Mouse (Mus musculus) left cerebral cortex, adult 9 months (tissue): ENCODE data around the gene Nudt2.
"Not testable (repeated sequence)": the region's sequence is repeated elsewhere in the genome, so short reads cannot be mapped to it uniquely, and the experiment has no call there.

ENCODE experiments used
- DNase-seq, 2 experiments: peaks; one replicate each; pipeline ENCODE4 v3.0.0; 2022; ENCODE audit warnings: low spot score in 2 of 2

The Nudt2 gene

DNA sequence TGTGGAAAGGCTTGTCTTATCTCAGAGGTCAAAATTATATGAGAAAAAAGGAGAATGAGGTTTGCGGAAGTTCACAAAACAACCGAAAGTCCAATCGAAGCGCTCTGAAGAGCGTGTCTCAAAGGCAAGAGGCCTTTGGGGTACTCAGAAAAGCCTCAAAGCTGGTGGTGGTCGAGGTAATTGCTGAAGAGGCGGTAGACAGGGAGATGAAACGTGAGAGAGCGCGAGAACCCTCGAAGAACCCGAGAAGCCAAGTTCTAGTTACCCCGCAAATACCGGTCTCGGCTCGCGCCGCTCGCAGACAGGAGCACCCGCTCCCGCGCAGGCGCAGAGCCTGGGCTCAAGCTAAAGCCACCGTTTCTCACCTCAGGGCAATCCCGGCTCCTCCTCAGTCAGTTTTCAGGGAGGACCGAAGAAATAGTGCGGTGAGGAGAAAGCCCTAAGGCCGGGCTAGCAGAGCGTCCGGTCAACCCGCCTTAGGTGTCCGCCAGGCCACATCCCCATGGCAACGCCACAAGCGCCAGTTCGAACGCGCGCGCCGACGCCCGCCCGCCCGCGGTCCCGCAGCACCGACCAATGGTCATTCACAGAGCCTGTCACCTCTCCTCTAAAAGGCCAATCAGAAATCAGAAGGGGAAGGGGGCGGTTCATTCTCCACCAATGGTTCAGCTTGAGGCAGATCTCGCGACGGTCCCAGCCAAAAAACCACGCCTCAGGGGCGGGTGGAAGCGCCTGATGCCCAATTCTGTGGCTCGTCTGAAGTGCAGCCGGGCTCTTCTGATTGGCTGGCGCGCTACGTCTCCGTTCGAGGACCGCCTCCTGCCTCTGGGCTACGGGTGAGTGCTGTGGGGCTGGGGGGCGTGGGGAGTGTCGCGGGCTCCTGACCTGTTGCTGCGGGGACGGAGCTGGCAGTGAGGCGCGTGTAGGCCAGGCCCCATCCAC is at the start of gene Nudt2, which contains the start of gene Kif24:
Gene Nudt2 (plus strand): TSS at position 807 of the 942 bp plus-strand sequence.
Gene Kif24 (minus strand): TSS at position 543 of the 942 bp plus-strand sequence.
- peak; percentile 98 to 99 for DNase-seq

DNA sequence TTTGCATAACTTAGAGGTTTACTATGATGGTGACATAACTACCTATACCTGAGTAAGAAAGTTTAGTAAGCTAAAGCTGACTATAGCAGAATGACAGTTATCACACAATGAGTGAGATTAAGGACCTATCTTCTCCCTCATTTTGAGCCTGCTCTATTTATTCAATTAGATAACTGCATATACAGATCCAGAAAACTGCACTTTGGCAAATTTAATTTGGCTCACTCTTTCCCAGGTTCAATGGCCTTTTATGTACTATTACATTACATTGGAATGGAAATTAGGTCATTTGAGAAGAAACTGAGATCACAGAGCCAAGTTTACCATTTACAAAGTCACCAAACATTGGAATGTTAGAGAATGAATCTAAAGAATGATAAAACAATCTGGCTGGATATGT is 48.0 kb upstream of the Nudt2 start:
- DNase-seq = no peak

DNA sequence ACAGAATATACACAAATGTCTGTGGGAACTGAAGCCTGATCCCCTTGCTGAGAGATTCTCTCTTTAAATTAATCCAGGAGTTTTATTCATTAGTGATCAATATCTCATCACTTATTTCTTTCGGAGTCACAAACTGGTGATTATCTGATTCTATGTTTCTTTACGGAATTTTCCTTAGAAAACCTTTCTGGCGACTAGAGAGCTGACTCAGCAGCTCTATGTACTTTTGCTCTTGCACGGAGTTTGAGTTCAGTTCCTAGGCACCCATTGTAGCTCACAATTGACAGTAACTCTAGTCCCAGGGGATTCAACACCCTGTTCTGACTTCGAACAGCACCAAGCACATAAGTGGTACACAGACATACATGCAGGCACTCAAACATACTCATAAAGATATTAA is 26.0 kb upstream of the Nudt2 start:
- no peak for DNase-seq

DNA sequence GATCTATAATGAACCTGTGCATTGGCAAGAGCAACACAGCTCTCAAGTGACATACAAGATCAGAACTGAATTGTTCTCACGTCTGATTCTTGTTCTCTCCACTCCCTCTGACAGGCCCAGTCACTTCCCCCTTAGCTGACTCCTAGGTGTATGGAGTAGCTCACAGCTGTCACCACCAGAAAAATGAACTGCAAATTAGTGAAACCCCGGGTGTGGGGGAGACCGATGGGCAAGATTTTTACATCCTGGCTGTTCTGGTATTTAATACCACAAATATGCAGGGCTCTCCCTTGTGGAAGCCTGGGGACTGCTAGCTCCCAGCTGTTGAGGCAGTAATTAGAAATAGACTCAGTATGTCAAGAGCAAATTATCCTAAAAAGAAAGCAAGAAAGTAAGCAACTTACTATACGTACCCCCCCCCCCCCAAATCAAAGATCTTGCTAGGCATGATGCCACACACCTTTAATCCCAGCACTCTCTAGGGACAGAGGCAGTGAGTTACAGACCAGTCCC is 22.1 kb upstream of the Nudt2 start:
- no peak for DNase-seq

DNA sequence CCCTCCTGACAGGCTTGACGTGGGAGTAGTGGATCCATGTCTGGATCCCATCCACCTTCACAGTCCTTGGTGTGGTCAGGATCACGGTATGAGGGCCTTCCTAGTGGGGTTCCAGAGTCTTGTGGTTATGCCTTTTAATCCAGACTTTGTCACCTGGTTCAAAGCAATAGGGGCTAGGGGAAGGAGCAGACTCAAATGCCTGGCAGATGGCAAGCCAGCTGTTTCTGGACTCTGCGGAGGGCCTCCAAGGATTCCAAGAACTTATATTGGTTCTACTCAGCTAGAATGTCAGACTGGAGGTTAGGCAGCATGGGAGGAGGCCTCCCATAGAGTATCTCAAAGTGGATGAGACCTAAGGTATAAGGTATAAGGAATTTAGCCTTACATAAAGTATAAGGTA is 17.4 kb upstream of the Nudt2 start:
- no peak for DNase-seq

DNA sequence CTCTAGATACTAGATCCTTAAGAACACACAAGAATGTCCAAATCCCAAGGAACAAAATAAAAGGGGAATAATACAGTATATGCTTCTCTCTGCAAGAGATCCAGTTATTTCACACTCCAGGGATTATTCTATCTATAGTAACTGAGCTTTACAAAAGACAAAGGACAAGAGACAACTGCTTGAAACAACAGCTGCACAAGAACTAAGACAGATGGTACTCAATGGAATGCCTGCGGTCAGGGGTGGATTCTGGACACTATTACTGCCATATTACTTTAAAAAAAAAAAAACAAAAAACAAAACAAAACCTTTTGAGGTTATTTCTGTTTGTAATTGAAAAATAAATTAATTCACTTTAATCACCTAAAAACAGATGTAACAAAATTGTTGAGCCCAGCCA is 4.3 kb upstream of the Nudt2 start:
- no peak for DNase-seq

DNA sequence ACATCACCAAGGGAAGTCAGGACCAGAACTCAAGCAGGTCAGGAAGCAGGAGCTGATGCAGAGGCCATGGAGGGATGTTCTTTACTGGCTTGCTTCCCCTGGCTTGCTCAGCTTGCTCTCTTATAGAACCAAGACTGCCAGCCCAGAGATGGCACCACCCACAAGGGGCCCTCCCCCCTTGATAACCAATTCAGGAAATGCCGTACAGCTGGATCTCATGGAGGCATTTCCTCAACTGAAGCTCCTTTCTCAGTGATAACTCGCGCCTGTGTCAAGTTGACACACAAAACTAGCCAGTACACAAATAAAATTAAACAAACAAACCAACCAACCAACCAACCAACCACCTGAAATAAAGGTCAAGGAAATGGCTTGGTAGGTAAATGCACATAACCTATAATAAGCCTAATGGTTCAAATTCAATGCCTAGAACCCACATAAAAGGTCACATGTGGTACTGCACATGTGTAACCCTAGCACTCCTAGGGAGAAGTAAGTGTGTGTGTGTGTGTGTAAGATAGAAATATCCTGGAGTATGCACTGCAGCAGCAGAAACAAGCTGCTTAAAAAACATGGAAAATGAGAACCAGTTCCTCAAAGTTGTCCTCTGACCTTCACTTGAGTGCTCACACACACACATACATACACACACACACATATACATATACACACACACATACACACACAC is 1.8 kb upstream of the Nudt2 start:
- DNase-seq = not testable (repeated sequence)

DNA sequence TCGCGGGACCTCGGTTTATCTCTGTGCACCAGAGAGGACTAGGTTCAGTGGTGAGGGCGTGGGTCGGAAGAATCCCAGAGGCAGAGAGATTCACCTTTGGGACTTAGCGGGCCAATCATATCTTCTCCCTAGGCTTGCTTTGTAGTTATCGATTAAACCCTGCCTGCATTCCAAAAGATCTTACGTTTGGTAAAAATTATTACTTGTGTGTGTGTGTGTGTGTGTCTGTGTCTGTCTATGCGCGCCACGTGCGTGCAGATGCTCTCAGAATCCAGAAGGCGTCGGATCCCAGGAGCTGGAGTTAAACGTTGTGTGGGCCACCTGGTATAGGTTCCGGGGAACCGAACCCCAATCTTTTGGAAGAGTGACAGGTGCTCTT is 325 bp downstream of the Nudt2 start:
- no peak for DNase-seq

DNA sequence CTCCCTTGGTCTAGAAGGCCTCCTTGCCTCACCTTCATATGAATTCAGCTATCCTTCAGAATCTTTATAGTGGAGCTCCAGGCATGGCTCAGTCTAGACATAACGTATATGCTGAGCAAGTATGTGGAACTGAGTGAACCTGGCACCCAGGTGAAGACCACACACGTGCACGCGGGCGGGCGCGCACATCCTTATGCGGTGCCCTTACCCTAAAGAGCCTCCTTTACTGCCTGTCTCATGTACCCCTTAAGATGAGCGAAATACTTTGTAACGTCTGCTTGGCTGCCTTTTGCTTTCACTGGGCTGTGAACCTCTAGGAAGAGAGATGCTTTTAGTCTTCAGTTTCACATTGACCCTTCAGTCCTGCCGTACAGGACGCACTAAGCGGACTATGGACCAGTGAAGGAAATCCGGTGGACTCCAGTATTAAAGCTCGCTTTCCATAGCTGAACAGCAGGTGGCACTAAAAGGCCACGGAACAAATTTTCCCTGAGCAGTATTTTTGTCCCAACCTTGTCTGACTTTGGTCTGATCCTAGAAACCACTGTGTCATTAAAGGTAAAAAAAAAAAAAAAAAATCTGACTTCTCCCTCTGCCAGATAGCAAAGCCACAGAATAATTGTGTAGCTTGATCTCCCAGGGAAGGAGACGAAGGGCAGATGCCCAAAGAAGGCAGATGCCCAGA is 3.6 kb downstream of the Nudt2 start:
- peak in 1 of 2 experiments; percentile 72 for DNase-seq

DNA sequence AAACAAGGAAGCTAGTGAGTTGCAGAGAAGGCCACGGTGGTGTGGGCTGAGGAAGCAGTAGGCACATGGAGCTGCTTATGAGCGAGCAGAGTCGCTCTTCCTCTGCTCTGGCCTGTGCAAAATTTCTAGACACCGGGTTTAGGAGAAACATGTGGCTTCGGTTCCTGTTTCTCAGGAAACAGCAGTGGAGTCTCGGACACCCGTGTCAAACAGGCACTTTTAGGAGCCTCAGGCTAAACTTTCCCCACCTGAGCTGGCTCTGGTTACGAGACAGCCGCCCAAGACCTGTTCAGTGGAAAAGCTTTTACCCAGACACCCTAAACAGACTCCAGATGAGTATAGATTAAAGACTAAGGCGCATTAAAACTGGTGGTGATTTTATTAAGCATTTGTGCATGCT is 4.2 kb downstream of the Nudt2 start:
- no peak for DNase-seq

DNA sequence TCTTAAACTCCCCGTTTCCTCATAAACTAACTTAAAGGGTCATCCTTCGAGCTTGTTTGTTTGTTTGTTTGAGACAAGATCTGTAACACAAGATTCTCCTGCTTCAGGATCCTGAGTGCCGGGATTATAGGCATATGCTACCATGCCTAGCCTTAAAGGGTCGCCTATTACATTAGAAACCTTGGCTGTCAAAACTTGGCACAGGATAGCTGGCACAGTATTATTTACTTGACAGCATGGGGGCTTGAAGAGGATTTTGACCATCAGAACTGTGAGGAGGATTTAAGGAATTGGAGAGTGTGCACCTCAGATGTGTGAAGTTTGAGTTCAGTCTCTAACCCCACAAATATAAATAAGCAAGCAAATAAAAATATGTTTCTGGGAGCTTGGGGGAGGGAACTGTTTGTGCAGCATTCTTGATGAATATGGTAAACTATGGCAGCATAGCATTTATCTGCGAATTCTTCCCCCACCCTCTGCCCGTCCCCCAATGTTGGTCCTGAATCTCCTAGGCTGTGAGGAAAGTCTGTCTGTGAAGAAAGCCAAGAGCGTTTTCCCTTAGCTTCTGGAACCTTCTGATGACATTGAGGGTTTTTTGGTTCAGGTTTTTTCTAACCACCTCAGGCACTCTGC is 5.2 kb downstream of the Nudt2 start:
- no peak for DNase-seq

DNA sequence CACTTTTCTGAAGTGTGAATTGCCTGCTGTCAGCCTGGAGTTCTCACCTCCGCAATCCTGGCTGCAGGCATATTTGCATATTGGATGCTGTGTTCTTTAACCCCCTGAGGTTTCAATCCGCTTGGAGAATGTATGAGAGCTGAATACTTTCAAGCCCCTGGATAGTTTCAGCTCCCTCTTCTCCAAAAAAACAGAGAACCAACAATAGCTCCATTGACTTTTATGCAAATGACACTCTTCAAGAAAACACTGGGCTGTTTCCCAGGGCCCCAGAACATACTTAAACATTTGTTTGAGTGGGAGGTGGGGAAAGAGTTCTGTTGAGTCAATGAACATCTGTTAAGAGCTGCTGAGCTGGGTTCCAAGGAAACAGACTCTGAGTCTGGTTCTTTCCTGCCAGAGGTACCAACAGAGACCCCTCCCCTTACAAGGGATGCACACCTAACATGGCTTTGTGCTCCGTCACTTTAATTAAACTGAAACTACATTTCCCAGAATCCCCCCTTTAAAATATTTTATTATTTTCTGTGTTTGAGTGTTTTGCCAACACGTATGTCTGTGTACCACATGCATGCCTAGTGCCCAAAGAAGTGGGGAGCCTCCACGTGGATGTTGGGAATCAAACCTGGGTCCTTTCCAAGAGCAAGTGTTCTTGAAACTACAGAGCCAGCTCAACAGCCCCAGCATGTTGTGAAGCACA is 5.9 kb downstream of the Nudt2 start:
- peak; percentile 57 to 73 for DNase-seq

DNA sequence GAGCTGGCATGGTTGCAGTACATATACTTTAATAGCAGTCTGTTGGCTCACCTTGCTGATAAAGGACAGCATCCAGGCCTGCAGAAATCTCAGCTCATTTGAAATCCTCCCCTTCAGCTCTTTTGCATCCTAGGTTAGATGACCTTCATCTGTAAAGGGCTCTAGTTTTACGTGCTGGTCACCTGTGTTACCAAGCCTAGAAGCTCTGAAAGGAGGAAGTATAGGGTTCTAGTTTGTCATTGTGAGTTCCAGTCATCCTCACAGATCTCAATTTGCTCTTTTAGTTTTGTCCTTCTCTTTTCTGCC is 6.4 kb downstream of the Nudt2 start:
- DNase-seq = no peak

DNA sequence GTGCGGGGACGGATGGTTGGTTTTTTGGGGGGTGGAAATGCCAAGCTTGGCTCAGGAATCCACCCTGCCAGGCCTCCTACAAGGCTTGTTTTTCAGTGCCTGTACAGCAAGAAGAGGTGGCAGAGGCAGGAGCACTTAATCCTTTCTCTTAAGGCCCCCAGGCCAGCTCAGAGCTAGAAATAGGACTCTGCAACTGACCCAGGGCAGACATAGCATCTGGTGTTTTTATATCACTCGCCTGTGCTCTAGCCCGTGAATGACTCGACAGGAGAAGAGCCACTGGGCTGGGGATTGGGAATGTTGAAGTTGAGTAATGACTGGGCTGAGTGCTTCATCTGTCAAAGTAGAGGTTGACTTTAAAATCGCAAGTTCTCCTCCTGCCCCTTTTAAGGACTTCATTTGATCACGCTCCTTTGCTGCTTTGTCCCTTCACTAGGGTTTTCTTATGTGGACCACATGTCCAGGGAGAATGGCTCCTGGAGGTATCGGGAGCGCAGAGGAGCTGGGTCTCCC is 12.8 kb downstream of the Nudt2 start:
- no peak for DNase-seq

DNA sequence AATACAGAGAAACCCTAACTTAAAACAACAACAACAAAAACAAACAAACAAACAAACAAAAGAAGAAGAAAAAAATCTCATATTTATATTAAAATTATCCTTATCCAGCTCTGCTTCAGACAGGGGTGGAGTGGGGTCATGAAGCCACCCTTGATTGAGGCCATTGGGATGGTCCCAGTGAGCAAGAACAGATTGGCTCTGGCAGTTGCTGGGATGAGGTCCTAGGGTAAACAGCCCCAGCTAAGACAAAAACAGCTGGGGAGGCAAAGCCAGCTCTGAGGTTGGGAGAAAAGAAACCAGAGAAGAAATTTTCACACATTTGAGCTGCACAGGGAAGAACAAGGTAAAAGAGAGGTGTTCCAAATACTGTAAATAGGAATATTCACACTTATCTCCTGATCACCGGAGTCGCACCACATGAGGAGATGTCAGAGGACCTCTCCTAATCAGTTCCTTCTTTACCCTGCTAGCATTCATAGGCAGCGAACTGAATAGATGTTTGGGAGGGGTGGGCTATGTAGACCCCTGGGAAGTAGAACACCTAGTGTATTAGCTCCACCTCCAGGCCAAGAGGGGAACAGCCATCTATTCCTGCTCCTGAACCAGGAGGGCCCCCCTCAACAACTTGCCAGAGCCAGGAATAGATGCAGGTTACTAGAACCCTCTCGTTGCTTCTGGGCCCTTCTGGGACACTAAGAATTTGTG is 14.0 kb downstream of the Nudt2 start:
- DNase-seq = no peak

DNA sequence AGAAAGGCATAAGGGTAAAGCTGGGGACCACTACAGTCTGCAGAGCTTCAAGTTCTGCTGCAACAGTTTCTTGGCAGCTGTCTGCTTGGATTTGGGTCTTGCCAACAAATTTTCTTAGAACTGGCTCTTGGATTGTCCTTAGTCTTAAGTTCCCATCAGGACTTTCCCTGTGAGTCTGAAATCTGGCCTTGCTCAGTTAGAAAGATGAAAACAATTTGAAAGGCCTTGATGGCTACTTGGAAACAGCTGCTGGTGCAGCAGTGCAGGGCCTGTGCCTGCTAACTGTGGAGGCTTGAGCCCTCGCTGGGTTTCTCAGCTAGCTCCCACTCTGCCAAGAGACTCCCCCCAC is 14.5 kb downstream of the Nudt2 start:
- DNase-seq = no peak

DNA sequence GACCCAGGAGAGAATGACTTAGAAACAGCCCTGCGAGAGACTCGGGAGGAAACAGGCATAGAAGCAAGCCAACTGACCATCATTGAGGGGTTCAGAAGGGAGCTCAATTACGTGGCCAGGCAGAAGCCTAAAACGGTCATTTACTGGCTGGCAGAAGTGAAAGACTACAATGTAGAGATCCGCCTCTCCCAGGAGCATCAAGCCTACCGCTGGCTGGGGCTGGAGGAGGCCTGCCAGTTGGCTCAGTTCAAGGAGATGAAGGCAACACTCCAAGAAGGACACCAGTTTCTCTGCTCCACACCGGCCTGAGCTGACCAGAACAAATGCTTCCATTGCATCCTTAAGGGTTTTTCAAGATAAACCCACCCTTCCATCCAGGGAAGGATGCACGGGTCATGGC is 15.3 kb downstream of the Nudt2 start:
- DNase-seq = no peak

DNA sequence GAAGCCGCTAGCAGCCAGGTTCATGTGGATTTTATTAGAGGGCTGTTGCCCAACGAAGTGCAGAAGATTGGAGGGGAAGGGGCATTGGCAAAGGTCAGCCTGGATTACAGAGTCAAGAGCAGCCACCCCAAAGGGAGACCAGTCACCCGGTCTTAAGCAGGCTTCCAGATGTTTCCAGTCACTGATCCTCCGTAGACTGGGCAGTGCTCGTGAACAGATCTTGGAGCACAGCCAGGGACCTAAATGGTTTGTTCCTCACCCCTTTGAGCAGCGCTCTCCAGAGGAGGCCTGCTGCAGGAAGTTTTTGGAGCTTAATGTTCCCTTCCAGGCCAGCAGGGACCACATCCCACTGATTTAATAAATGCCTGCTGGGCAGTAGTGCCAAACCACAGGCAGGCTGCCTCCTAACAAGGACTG is 16.7 kb downstream of the Nudt2 start:
- DNase-seq = no peak

DNA sequence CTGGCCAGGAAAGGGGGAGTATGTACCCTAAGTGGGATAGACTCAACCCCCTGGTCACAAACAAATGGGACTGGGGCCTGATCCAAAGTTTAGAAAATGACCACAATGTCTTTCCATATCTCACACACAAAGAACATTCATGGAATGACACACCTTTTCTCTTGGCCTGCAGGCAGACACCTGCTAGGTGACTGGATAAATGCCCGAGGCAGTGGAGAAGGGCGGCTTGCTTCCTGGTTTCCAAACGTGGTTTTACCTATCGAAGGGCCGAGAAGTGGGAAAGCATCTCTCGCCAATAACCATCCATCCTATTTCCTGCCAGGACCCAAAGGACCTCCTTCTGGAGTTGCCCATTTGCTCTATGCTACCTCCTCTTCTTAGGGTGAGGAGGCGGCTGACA is 28.0 kb downstream of the Nudt2 start:
- DNase-seq = no peak

DNA sequence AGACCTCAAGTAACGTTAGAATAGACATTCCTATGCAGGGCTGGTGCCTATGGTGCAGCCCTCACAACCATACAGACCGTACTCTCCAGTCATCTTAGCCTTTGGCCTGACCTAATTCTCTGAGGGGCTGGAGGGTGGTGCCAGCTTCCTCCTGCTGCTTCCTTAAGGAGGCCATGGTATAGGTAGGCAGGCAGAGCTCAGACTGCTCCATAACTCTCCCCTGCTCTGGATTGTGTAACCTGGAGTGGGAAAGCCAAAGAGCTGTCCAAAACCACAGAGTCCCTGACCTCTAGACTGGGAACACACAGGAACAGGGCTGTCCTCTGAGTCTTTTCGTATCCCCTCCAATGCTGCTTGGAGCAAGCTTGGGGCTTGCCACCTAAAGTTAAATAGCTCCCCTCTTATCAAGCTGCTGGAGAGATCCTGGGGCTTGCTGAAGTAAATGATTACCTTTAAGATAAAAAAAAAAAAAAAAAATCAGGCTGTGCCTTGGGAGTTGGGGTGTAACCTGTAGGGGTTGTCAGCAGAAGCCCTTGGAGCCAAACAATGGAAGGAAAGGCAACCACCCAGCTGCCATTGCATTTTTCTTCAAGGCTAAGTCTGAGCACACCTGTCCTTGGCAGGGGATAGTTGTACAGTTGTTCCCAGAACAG is 28.6 kb downstream of the Nudt2 start:
- no peak for DNase-seq
